Mouse (Mus musculus) testis, adult 2 months (tissue): ENCODE measurements around the gene Clmn.

Experiments
- CTCF ChIP-seq: fragments of 200-500 bp; IDR thresholded peaks from 2 replicates; pipeline ENCODE4 v1.5.1; 2012; ENCODE audit warnings: low read depth, mild to moderate bottlenecking, inconsistent platforms, low read length, moderate library complexity; ENCODE audit not compliant: control insufficient read depth, insufficient read depth, insufficient replicate concordance
- POLR2A ChIP-seq: fragments of 200-500 bp; IDR thresholded peaks from 2 replicates; pipeline ENCODE4 v1.6.1; 2012; ENCODE audit warnings: low read depth, mild to moderate bottlenecking, inconsistent platforms, low read length, moderate library complexity; ENCODE audit not compliant: control insufficient read depth

- TF ChIP-seq POLR2A (no peak), CTCF (no peak)
Measured at GRCm38 (mm10) chr12:104830666-104831435, 34.0 kb downstream of the Clmn start.
